Mouse (Mus musculus): ENCODE results near the gene Gm47995. TPM values are rescaled to one million over a fixed set of nuclear protein-coding genes. Genes with fewer than 3 reads are reported as not detected.
"Not testable (repeated sequence)": the region's sequence is repeated elsewhere in the genome, so short reads cannot be mapped to it uniquely, and the experiment has no call there.

Gene Gm47995
- polyA plus RNA-seq, 1 experiment: not detected

GRCm38 (mm10) chr1:151196690-151197089 is 1.6 kb upstream of the Gm47995 start:
- not testable (repeated sequence) for H3K27ac ChIP-seq (ENCODE audit: insufficient read depth, low read length); H3K27me3 ChIP-seq (ENCODE audit: control insufficient read depth, insufficient read depth, low read length); H3K4me3 ChIP-seq (replicated peaks; ENCODE audit: insufficient read depth, low read depth, low read length); H3K4me1 ChIP-seq (ENCODE audit: control insufficient read depth, insufficient read depth, low read length); DNase-seq
- WGBS: 86% methylated on average over 3 of the region's 3 CpGs

GRCm38 (mm10) chr1:151200620-151201019 is 2.4 kb downstream of the Gm47995 start:
- not testable (repeated sequence) for H3K4me3 ChIP-seq (replicated peaks; ENCODE audit: insufficient read depth, low read depth, low read length); H3K4me1 ChIP-seq (ENCODE audit: control insufficient read depth, insufficient read depth, low read length); H3K27ac ChIP-seq (ENCODE audit: insufficient read depth, low read length); H3K27me3 ChIP-seq (ENCODE audit: control insufficient read depth, insufficient read depth, low read length); DNase-seq

- not testable (repeated sequence) for DNase-seq; H3K4me3 ChIP-seq (replicated peaks; ENCODE audit: insufficient read depth, low read depth, low read length); H3K27ac ChIP-seq (ENCODE audit: insufficient read depth, low read length); H3K27me3 ChIP-seq (ENCODE audit: control insufficient read depth, insufficient read depth, low read length); H3K4me1 ChIP-seq (ENCODE audit: control insufficient read depth, insufficient read depth, low read length)
- 49% methylated on average over 4 of the region's 5 CpGs for WGBS
Observed at GRCm38 (mm10) chr1:151202771-151203170, 4.5 kb downstream of the Gm47995 start.

GRCm38 (mm10) chr1:151203818-151204217 is 5.6 kb downstream of the Gm47995 start, which contains the start of gene 3110040M04Rik:
Gene 3110040M04Rik, plus strand, starts transcription at chr1:151204121.
- H3K27me3 ChIP-seq (ENCODE audit: control insufficient read depth, insufficient read depth, low read length); H3K4me1 ChIP-seq (ENCODE audit: control insufficient read depth, insufficient read depth, low read length); DNase-seq; H3K27ac ChIP-seq (ENCODE audit: insufficient read depth, low read length); H3K4me3 ChIP-seq (replicated peaks; ENCODE audit: insufficient read depth, low read depth, low read length): not testable (repeated sequence)
- no CpG with 5 or more reads among the region's 6 CpGs for WGBS

GRCm38 (mm10) chr1:151208493-151208892 is 10.2 kb downstream of the Gm47995 start:
- 48% methylated on average over 3 of the region's 5 CpGs for WGBS
- H3K27ac ChIP-seq (ENCODE audit: insufficient read depth, low read length); H3K4me3 ChIP-seq (replicated peaks; ENCODE audit: insufficient read depth, low read depth, low read length); H3K27me3 ChIP-seq (ENCODE audit: control insufficient read depth, insufficient read depth, low read length); DNase-seq; H3K4me1 ChIP-seq (ENCODE audit: control insufficient read depth, insufficient read depth, low read length): not testable (repeated sequence)

GRCm38 (mm10) chr1:151208944-151209343 is 10.7 kb downstream of the Gm47995 start:
- H3K4me3 ChIP-seq (replicated peaks; ENCODE audit: insufficient read depth, low read depth, low read length); H3K27ac ChIP-seq (ENCODE audit: insufficient read depth, low read length); DNase-seq; H3K4me1 ChIP-seq (ENCODE audit: control insufficient read depth, insufficient read depth, low read length); H3K27me3 ChIP-seq (ENCODE audit: control insufficient read depth, insufficient read depth, low read length): not testable (repeated sequence)

GRCm38 (mm10) chr1:151209824-151210355 is 11.6 kb downstream of the Gm47995 start, which contains the start of gene Gm47996:
Gene Gm47996, plus strand, starts transcription at chr1:151210131.
- H3K4me1 ChIP-seq (ENCODE audit: control insufficient read depth, insufficient read depth, low read length); H3K4me3 ChIP-seq (replicated peaks; ENCODE audit: insufficient read depth, low read depth, low read length); H3K27ac ChIP-seq (ENCODE audit: insufficient read depth, low read length); H3K27me3 ChIP-seq (ENCODE audit: control insufficient read depth, insufficient read depth, low read length); DNase-seq: not testable (repeated sequence)
- WGBS: 94% methylated on average over 4 of the region's 8 CpGs

GRCm38 (mm10) chr1:151211666-151212065 is 13.4 kb downstream of the Gm47995 start:
- H3K4me1 ChIP-seq (ENCODE audit: control insufficient read depth, insufficient read depth, low read length); H3K27me3 ChIP-seq (ENCODE audit: control insufficient read depth, insufficient read depth, low read length); DNase-seq; H3K4me3 ChIP-seq (replicated peaks; ENCODE audit: insufficient read depth, low read depth, low read length); H3K27ac ChIP-seq (ENCODE audit: insufficient read depth, low read length): not testable (repeated sequence)
- whole genome bisulfite sequencing: 92% methylated on average over 5 of the region's 5 CpGs

GRCm38 (mm10) chr1:151214862-151215261 is 16.6 kb downstream of the Gm47995 start:
- H3K4me1 ChIP-seq (ENCODE audit: control insufficient read depth, insufficient read depth, low read length): no peaks in the 10 kb centered on the region
- no peaks in the 10 kb centered on the region for H3K27me3 ChIP-seq (ENCODE audit: control insufficient read depth, insufficient read depth, low read length)
- TF ChIP-seq CTCF (IDR thresholded peaks at IDR 0.05; ENCODE audit: borderline replicate concordance, insufficient read depth, low read depth, low read length) (no peak), POLR2A (IDR thresholded peaks at IDR 0.05; ENCODE audit: borderline replicate concordance, insufficient read depth, low read length) (no peak)
- no peak overlapping the region for H3K27ac ChIP-seq (ENCODE audit: insufficient read depth, low read length)
- 77% methylated on average over 2 of the region's 2 CpGs for WGBS
- DNase-seq: no peak
- no peak overlapping the region for H3K4me3 ChIP-seq (replicated peaks; ENCODE audit: insufficient read depth, low read depth, low read length)

GRCm38 (mm10) chr1:151215985-151216384 is 17.7 kb downstream of the Gm47995 start:
- no peak for DNase-seq
- WGBS: 78% methylated on average over 1 of the region's 1 CpGs
- TF ChIP-seq CTCF (IDR thresholded peaks at IDR 0.05; ENCODE audit: borderline replicate concordance, insufficient read depth, low read depth, low read length): no peak
- no peak for TF ChIP-seq POLR2A (IDR thresholded peaks at IDR 0.05; ENCODE audit: borderline replicate concordance, insufficient read depth, low read length)
- no peak overlapping the region for H3K27ac ChIP-seq (ENCODE audit: insufficient read depth, low read length)
- H3K27me3 ChIP-seq (ENCODE audit: control insufficient read depth, insufficient read depth, low read length): no peaks in the 10 kb centered on the region
- H3K4me3 ChIP-seq (replicated peaks; ENCODE audit: insufficient read depth, low read depth, low read length): no peak overlapping the region
- no peaks in the 10 kb centered on the region for H3K4me1 ChIP-seq (ENCODE audit: control insufficient read depth, insufficient read depth, low read length)

Data from cerebellum, adult 2 months (tissue).